Mouse (Mus musculus) left cerebral cortex, postnatal 14 days (tissue): ENCODE measurements around the gene Mrps34. TPM values are rescaled to one million over a fixed set of nuclear protein-coding genes. Genes with fewer than 3 reads are reported as not detected.

Experiments
- DNase-seq, 2 experiments: peaks; one replicate each; pipeline ENCODE4 v3.0.0; 2021 to 2022; ENCODE audit warnings: low spot score in 2 of 2, mixed read lengths in 1 of 2
- intact Hi-C: fragments of 180-260 bp; cut with DNase I; formaldehyde crosslinking; loops from one replicate; pipeline ENCODE4 v1.15.1; 2025
- total RNA-seq, 2 experiments: library from RNA; stranded (reverse); gene quantifications; 2 replicates each; pipeline ENCODE4 v1.2.3; 2021

The Mrps34 gene
- total RNA-seq, 2 experiments from 2014 or later = 67.5 to 73.1 TPM

- intact Hi-C loops = no loop called here
- DNase-seq = no peak
These were observed 17.4 kb upstream of the Mrps34 start for GRCm38 (mm10) chr17:24877336-24878116.

DNA sequence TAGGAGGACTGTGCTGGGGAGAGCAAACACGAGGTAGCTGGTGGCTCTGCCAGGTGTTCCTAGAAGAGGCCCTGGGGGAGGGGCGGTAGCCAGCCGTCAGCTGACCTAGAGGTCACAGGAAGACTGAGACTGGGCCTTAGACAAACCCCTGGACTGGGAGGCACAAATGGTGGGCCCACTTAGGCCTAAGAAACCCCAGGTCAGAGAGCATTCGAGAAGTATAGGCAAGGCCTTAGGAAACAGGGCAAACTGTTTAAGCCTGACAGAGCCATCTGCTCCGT is 16.9 kb upstream of the Mrps34 start:
- no peak for DNase-seq
- intact Hi-C loops = no loop called here

DNA sequence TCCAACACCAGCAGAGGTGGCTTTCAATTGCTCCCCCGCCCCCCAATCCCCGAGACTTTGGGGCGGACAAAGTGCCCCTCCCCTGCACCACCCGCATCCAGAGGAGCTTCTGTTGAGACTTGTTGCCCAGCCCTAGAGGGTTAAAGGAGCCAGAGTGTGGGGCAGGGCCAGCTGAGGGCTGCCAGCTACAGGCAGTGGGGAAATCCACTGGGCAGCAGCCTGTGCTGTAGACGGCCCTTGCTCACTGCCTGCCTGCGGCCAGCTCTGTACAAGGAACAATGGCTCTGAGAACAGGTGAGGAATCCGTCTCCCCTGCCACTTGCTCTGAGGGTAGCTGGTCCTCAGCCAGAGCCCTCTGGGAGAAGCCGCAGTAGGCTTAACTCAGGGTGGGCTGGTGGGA is 16.4 kb upstream of the Mrps34 start:
- DNase-seq = no peak
- intact Hi-C loops = no loop called here

- intact Hi-C loops = loop anchor here (5.0 kb wide), 1 partner anchor 135 kb away; no protein-coding TSS in a partner anchor
- no peak for DNase-seq
These were observed 13.0 kb upstream of the Mrps34 start for GRCm38 (mm10) chr17:24881738-24882440.

- DNase-seq = no peak
- intact Hi-C loops = loop anchor here (5.0 kb wide), 1 partner anchor 137 kb away; no protein-coding TSS in a partner anchor
These were observed 10.5 kb upstream of the Mrps34 start for GRCm38 (mm10) chr17:24884391-24884790.

- intact Hi-C loops = no loop called here
- no peak for DNase-seq
These were observed 9.4 kb upstream of the Mrps34 start for GRCm38 (mm10) chr17:24885356-24886133.

GRCm38 (mm10) chr17:24886134-24886931 is 8.6 kb upstream of the Mrps34 start, which contains the start of the genes Nubp2 and Spsb3:
Gene Nubp2, minus strand, starts transcription at chr17:24886349.
Gene Spsb3, plus strand, starts transcription at chr17:24886643.
- peak; percentile 99 to 100 for DNase-seq
- intact Hi-C loops = no loop called here

GRCm38 (mm10) chr17:24886932-24887271 is 8.0 kb upstream of the Mrps34 start:
- no peak for DNase-seq
- intact Hi-C loops = no loop called here

GRCm38 (mm10) chr17:24887291-24888080 is 7.4 kb upstream of the Mrps34 start:
- no peak for DNase-seq
- intact Hi-C loops = no loop called here

DNA sequence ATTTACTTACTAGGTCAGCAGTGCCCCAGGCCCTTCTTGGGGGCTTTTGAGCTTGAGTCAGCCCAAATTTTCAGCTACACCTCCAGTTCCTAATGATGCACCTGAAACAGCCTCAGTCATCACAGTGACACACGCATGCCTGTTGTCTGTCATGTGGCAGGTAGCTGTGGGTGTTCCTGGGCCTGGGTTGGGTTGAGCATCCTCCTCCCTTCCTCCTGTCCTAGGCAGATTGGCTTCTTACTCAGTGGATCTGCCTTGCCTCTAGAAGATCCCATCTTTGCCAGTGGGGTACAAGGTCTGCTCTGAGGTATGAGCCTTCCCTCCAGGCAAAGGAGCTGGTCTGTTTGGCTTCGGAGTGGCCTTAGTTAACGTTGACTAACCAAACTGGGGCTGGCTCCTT is 6.1 kb upstream of the Mrps34 start:
- no peak for DNase-seq
- intact Hi-C loops = no loop called here

DNA sequence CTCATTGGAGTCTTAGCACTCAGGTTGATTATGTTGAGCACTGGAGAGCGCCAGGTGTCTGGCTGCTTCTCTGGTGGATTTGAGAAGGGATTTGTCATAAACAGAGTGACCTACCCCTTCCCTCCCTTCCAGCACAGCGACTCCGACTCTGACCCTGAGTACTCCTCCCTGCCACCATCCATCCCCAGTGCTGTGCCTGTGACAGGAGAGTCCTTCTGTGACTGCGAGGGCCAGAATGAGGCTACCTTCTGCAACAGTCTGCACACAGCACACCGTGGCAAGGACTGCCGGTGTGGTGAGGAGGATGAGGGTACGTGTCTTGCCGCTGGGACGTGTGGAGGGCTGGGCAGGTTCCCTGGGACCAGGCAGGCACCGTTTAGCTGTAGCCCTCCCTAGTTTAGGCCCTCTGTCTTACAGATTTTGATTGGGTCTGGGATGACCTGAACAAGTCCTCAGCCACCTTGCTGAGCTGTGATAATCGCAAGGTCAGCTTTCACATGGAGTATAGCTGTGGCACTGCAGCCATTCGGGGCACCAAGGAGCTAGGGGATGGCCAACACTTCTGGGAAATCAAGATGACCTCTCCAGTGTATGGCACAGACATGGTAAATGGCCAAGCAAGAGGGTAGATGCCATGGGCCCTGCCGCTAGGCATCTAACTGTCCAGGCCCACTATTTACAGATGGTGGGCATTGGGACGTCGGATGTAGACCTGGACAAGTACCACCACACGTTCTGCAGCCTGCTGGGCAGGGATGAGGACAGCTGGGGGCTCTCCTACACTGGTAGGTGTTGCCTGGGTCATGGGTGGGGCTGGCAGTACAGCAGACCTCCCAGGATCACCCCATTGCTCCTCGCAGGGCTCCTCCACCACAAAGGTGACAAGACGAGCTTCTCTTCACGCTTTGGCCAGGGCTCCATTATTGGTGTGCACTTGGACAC is 4.5 kb upstream of the Mrps34 start:
- intact Hi-C loops = no loop called here
- no peak for DNase-seq

- DNase-seq = no peak
- intact Hi-C loops = no loop called here
These were observed 3.6 kb upstream of the Mrps34 start for GRCm38 (mm10) chr17:24891321-24891720.

- intact Hi-C loops = no loop called here
These were observed 2.1 kb upstream of the Mrps34 start for GRCm38 (mm10) chr17:24892785-24893184.

DNA sequence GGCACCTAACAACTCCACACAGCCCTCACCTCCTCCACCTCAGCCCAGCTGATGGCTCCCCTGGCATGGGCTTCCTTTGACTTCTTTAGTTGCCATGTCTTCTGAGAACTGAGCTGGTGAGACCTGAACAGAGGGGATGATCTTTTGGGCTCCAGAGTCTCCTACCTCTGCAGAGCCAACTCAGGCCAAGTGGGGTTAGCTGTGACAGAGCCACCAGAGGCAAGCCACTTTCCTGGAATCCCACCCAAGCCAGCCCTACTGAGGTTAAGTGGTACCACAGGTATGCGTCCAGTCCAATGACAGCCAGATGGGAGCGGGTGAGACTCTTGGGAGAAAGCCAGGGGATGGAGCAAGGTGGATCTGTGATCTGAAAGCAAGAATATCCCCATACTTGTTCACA is 1.6 kb upstream of the Mrps34 start:
- intact Hi-C loops = no loop called here
- DNase-seq = no peak

More at GRCm38 (mm10) chr17:24892785-24893184, 2.1 kb upstream of the Mrps34 start:
- DNase-seq = no peak

DNA sequence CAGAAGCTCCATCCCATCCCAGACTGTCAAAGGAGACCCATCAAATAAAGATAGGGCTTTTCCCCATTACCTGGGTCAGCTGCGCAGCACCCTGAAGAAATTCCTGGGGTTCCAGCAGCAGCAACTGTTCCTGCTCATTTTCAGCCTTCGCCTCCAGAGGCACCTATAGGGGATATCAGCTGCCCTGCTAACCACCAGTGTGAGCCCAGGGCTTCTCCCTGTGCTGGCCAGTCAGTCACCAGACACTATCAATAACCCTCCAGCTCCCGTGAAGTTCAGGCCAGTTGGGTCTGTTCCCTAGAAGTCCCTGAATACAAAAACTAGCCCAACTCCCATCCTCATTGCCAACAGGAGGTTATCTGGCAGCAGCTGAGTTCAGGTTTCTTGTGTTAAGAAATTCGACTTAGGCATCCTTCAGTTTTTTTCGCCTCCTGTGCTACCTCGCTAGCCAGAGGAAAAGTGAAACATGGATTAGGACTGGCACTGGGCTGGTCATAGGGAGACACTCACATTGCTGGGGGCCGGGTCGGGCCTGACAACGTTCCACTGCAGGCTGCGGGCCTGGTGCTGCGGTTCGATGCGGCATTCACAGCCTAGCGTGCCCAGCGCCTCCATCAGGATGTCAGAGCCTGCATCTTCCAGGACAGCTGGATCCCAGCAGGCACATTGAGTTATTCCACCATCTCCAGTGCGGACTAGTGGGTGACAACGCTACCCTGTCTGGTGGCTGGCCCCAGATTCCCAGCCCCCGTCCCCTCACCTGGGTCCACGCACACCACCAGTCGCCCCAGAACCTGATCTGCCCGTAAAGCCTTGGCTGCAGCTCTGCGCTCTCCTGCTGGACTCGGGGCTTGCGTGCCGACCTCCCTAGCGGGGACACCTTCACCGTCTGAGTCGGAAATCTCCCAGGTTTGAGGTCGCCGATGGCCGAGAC is 588 bp upstream of the Mrps34 start:
- no peak for DNase-seq
- intact Hi-C loops = no loop called here

- DNase-seq = no peak
- intact Hi-C loops = no loop called here
These were observed 790 bp downstream of the Mrps34 start for GRCm38 (mm10) chr17:24895571-24896240.
